Mouse (Mus musculus): ENCODE data around the gene Arhgef18. TPM values are rescaled to one million over a fixed set of nuclear protein-coding genes. Genes with fewer than 3 reads are reported as not detected.

Gene Arhgef18
- polyA plus RNA-seq, 1 experiment from 2014 or later, result 10.1 TPM

DNA sequence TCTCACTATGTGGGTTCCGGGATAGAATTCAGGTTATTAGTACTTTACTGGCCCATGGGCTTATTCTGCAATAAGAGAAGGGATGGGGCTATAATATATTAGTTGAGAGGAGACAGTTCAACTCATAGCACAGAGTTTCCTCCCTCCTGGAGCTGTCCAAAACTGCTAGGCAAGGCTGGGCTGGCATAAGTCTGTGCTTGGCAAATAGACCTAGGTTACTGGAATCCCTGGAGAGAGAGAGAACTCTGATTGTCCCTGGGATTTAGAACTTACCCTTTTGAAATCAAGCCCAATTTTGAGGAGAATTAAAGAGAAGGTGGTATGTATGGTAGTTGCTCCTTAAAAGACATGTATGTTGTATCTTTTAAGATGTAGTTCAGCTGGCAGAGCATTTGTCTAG, 3.3 kb upstream of the Arhgef18 start:
- Histone ChIP-seq H3K4me1 (ENCODE audit: control insufficient read depth, insufficient read depth, low read length) (peaks cover 11% of the 10 kb centered on the region), H3K36me3 (ENCODE audit: control insufficient read depth, insufficient read depth, low read length) (no peaks in the 10 kb centered on the region), H3K9me3 (ENCODE audit: control insufficient read depth, low read length) (no peaks in the 10 kb centered on the region), H3K27ac (ENCODE audit: low read depth, low read length) (no peak overlapping the region), H3K27me3 (ENCODE audit: control insufficient read depth, insufficient read depth, low read length) (no peaks in the 10 kb centered on the region), H3K4me2 (no peak overlapping the region), H3K4me3 (ENCODE audit: low read depth, low read length) (no peak overlapping the region), H3K9ac (ENCODE audit: low read length) (no peak overlapping the region)
- no peak for ATAC-seq (ENCODE audit: low FRiP score)
- no peak for DNase-seq (ENCODE audit: low spot score, missing footprints)
- 97% methylated on average over 1 of the region's 1 CpGs for WGBS

DNA sequence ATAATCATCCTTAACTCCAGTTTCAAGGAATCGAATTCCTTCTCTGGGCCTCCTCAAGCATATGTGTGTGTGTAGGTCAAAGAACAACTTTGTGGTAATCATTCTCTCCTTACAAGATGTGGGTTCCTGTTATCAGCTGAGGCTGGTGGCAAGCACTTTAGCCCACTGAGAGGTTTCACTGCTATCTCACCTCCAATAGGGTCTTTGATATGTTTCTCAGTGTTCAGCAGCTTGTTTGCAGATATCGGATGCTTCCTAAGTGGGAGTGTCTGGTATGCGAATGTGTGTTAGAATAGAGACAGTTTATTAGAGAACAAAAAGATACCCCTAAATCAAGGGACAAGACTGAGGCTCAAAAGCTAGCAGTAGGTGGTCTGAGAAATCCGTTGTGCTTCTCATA, 513 bp upstream of the Arhgef18 start:
- peak overlapping the region; percentile 74 for H3K4me3 ChIP-seq (ENCODE audit: low read depth, low read length)
- DNase-seq (ENCODE audit: low spot score, missing footprints) (no peak), ATAC-seq (ENCODE audit: low FRiP score) (no peak)
- no peaks in the 10 kb centered on the region for H3K27me3 ChIP-seq (ENCODE audit: control insufficient read depth, insufficient read depth, low read length)
- 66% methylated on average over 4 of the region's 4 CpGs for WGBS
- peak overlapping the region; percentile 78 for H3K9ac ChIP-seq (ENCODE audit: low read length)
- no peaks in the 10 kb centered on the region for H3K9me3 ChIP-seq (ENCODE audit: control insufficient read depth, low read length)
- H3K4me2 ChIP-seq, result peak overlapping the region; percentile 81
- H3K27ac ChIP-seq (ENCODE audit: low read depth, low read length), result no peak overlapping the region
- peaks cover 18% of the 10 kb centered on the region for H3K4me1 ChIP-seq (ENCODE audit: control insufficient read depth, insufficient read depth, low read length)
- H3K36me3 ChIP-seq (ENCODE audit: control insufficient read depth, insufficient read depth, low read length), result no peaks in the 10 kb centered on the region

DNA sequence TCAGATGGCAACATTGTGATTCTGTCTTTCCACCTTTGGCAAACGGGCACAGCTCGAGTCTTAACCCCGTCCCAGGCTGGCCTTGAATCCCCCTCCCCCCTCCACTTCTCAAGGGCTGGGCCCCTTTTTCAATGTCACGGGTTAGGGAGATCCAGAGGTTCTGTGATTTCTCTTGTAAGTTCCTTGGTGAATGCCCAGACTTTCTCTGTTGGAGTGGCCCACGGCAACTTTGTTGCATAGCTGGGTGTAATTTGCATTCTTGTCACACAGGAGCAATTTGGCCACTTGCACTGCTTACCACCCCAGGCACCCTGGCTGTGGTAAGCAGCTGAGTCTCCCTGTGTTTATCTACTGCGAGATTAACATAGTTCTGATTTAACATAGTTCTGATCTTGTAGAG, 1.8 kb downstream of the Arhgef18 start:
- DNase-seq (ENCODE audit: low spot score, missing footprints), result no peak
- 4% methylated on average over 6 of the region's 6 CpGs for WGBS
- Histone ChIP-seq H3K27ac (ENCODE audit: low read depth, low read length) (peak overlapping the region; percentile 40; the same call in 1 of the 2 replicates), H3K4me1 (ENCODE audit: control insufficient read depth, insufficient read depth, low read length) (peaks cover 18% of the 10 kb centered on the region), H3K4me3 (ENCODE audit: low read depth, low read length) (no peak overlapping the region), H3K9me3 (ENCODE audit: control insufficient read depth, low read length) (no peaks in the 10 kb centered on the region), H3K9ac (ENCODE audit: low read length) (peak overlapping the region; percentile 39; the same call in 1 of the 2 replicates), H3K27me3 (ENCODE audit: control insufficient read depth, insufficient read depth, low read length) (no peaks in the 10 kb centered on the region), H3K4me2 (peak overlapping the region; percentile 34), H3K36me3 (ENCODE audit: control insufficient read depth, insufficient read depth, low read length) (no peaks in the 10 kb centered on the region)
- 0 out of 2 replicates have a peak, but pooled peaks have one; percentile 8 for ATAC-seq (ENCODE audit: low FRiP score)

DNA sequence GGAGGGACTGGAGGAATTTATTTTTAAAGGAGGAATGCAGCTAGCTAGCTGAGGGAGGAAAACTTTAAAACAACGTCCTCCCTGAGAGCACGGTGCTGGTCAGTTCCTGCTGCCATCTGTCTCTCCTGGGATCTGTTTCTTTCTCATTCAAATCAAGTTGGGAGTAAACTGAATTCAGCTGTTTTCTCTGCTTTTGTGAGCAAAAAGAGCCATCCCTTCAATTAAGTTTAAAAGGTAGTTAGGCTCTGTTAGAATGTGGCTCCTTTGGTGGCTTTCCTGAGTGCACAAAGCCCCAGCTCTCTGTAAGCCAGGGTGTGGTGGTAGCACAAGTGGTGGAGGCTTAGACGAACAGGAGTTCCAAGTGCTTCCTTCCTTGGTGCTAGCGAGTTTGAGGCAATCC, 2.4 kb downstream of the Arhgef18 start:
- Histone ChIP-seq H3K27me3 (ENCODE audit: control insufficient read depth, insufficient read depth, low read length) (no peaks in the 10 kb centered on the region), H3K4me1 (ENCODE audit: control insufficient read depth, insufficient read depth, low read length) (peaks cover 18% of the 10 kb centered on the region), H3K4me3 (ENCODE audit: low read depth, low read length) (no peak overlapping the region), H3K4me2 (peak overlapping the region; percentile 34), H3K9me3 (ENCODE audit: control insufficient read depth, low read length) (no peaks in the 10 kb centered on the region), H3K36me3 (ENCODE audit: control insufficient read depth, insufficient read depth, low read length) (no peaks in the 10 kb centered on the region), H3K27ac (ENCODE audit: low read depth, low read length) (peak overlapping the region; percentile 40; the same call in 1 of the 2 replicates), H3K9ac (ENCODE audit: low read length) (peak overlapping the region; percentile 39)
- 7% methylated on average over 4 of the region's 4 CpGs for WGBS
- no peak for ATAC-seq (ENCODE audit: low FRiP score)
- DNase-seq (ENCODE audit: low spot score, missing footprints), result no peak

DNA sequence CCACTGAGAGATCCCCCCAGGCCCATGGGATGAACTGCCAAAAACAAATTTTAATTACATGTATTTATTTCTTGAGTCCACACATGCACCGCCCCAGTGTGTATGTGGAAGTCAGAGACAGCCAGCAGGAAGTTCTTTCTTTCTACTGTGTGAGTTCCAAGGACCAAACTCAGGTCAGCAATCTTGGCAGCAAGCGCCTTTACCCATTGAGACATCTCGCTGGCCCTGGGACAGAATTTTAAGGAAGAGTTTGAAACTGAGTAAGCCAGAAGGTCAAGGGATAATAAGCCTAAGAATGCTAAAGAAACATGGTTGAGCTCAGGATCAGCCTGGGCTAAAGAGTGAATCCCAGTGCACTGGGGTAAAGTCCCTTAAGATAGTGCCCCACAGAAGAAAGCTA, 4.8 kb downstream of the Arhgef18 start:
- Histone ChIP-seq H3K4me2 (no peak overlapping the region), H3K4me3 (ENCODE audit: low read depth, low read length) (no peak overlapping the region), H3K9ac (ENCODE audit: low read length) (no peak overlapping the region), H3K4me1 (ENCODE audit: control insufficient read depth, insufficient read depth, low read length) (peaks cover 18% of the 10 kb centered on the region), H3K27me3 (ENCODE audit: control insufficient read depth, insufficient read depth, low read length) (no peaks in the 10 kb centered on the region), H3K36me3 (ENCODE audit: control insufficient read depth, insufficient read depth, low read length) (no peaks in the 10 kb centered on the region), H3K9me3 (ENCODE audit: control insufficient read depth, low read length) (no peaks in the 10 kb centered on the region), H3K27ac (ENCODE audit: low read depth, low read length) (no peak overlapping the region)
- DNase-seq (ENCODE audit: low spot score, missing footprints) (no peak), ATAC-seq (ENCODE audit: low FRiP score) (no peak)
- WGBS, result 93% methylated on average over 3 of the region's 3 CpGs

- H3K4me2 ChIP-seq, result no peak overlapping the region
- no peaks in the 10 kb centered on the region for H3K36me3 ChIP-seq (ENCODE audit: control insufficient read depth, insufficient read depth, low read length)
- H3K9ac ChIP-seq (ENCODE audit: low read length), result no peak overlapping the region
- H3K27ac ChIP-seq (ENCODE audit: low read depth, low read length), result no peak overlapping the region
- WGBS, result 22% methylated on average over 2 of the region's 2 CpGs
- no peak overlapping the region for H3K4me3 ChIP-seq (ENCODE audit: low read depth, low read length)
- H3K9me3 ChIP-seq (ENCODE audit: control insufficient read depth, low read length), result no peaks in the 10 kb centered on the region
- ATAC-seq (ENCODE audit: low FRiP score), result no peak
- 0 out of 2 replicates have a peak, but pooled peaks cover under 1% of the 10 kb centered on the region for H3K4me1 ChIP-seq (ENCODE audit: control insufficient read depth, insufficient read depth, low read length)
- no peak for DNase-seq (ENCODE audit: low spot score, missing footprints)
- H3K27me3 ChIP-seq (ENCODE audit: control insufficient read depth, insufficient read depth, low read length), result no peaks in the 10 kb centered on the region
Measured at GRCm38 (mm10) chr8:3400509-3400908, 7.7 kb downstream of the Arhgef18 start.

DNA sequence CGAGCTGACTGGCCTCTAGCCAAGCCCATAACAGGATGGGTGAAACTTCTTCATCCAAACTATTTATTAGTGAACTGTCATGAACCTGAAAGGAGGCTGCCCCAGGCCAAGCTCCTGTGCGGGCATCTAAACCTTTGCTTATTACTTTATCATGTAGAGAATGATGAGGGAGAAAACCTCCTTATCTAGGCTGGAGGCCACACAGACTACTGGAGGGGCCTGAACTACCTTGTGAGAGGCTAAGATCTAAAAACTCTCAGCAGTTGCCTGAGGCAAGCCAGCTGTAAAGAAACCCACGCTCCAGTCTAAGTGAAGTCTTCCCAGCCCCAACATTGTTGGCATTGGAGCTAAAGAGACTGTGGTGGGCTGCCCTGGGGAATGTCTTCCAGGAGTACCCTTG, 14.6 kb downstream of the Arhgef18 start:
- H3K27me3 ChIP-seq (ENCODE audit: control insufficient read depth, insufficient read depth, low read length), result no peaks in the 10 kb centered on the region
- H3K27ac ChIP-seq (ENCODE audit: low read depth, low read length), result no peak overlapping the region
- H3K4me1 ChIP-seq (ENCODE audit: control insufficient read depth, insufficient read depth, low read length), result no peaks in the 10 kb centered on the region
- H3K9me3 ChIP-seq (ENCODE audit: control insufficient read depth, low read length), result no peaks in the 10 kb centered on the region
- H3K4me3 ChIP-seq (ENCODE audit: low read depth, low read length), result no peak overlapping the region
- 94% methylated on average over 3 of the region's 3 CpGs for WGBS
- ATAC-seq (ENCODE audit: low FRiP score), result no peak
- DNase-seq (ENCODE audit: low spot score, missing footprints), result no peak
- no peak overlapping the region for H3K4me2 ChIP-seq
- no peak overlapping the region for H3K9ac ChIP-seq (ENCODE audit: low read length)
- no peaks in the 10 kb centered on the region for H3K36me3 ChIP-seq (ENCODE audit: control insufficient read depth, insufficient read depth, low read length)

DNA sequence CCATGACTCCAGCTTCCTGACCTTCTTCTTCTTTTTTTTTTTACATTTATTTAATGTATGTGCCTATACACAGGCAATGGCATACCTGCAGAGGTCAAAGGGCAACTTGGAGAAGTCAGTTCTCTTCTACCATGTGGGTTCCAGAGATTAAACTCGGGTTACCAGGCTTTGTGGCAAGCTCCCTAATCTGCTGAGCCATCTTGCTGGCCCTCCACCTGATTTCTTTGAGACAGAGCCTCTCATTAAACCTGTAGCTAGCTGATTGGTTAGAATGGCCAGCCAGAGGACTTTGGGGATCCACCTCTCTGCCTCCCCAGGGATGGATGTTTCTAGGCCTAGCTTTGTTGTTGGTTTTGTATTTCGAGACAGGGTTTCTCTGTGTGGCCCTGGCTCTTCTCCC, 18.3 kb downstream of the Arhgef18 start:
- no peak overlapping the region for H3K27ac ChIP-seq (ENCODE audit: low read depth, low read length)
- H3K9me3 ChIP-seq (ENCODE audit: control insufficient read depth, low read length), result no peaks in the 10 kb centered on the region
- H3K27me3 ChIP-seq (ENCODE audit: control insufficient read depth, insufficient read depth, low read length), result no peaks in the 10 kb centered on the region
- H3K4me3 ChIP-seq (ENCODE audit: low read depth, low read length), result no peak overlapping the region
- H3K9ac ChIP-seq (ENCODE audit: low read length), result no peak overlapping the region
- 78% methylated on average over 2 of the region's 2 CpGs for WGBS
- ATAC-seq (ENCODE audit: low FRiP score) (no peak), DNase-seq (ENCODE audit: low spot score, missing footprints) (no peak)
- no peaks in the 10 kb centered on the region for H3K36me3 ChIP-seq (ENCODE audit: control insufficient read depth, insufficient read depth, low read length)
- H3K4me1 ChIP-seq (ENCODE audit: control insufficient read depth, insufficient read depth, low read length), result peaks cover 16% of the 10 kb centered on the region
- no peak overlapping the region for H3K4me2 ChIP-seq

DNA sequence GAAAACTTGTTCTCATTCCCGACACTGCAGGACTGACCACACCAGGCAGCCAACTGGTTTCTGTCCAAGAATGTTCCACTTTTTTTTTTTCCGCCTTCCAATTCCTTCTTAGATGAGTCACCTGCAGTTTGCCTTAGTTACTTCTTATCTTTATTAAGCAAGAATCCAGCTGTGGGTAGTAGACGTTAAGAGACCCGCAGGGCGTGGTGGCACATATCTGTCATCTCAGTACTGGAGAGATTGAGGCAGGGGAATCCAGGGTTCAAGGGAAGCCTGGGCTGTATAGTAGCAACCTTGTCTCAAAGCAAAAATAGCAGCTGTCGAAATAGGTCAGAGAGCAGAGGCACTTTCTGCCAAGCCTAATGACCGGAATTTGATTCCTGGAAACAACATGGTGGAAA, 19.1 kb downstream of the Arhgef18 start:
- Histone ChIP-seq H3K4me1 (ENCODE audit: control insufficient read depth, insufficient read depth, low read length) (peaks cover 21% of the 10 kb centered on the region), H3K27me3 (ENCODE audit: control insufficient read depth, insufficient read depth, low read length) (no peaks in the 10 kb centered on the region)
- 93% methylated on average over 7 of the region's 7 CpGs for WGBS

DNA sequence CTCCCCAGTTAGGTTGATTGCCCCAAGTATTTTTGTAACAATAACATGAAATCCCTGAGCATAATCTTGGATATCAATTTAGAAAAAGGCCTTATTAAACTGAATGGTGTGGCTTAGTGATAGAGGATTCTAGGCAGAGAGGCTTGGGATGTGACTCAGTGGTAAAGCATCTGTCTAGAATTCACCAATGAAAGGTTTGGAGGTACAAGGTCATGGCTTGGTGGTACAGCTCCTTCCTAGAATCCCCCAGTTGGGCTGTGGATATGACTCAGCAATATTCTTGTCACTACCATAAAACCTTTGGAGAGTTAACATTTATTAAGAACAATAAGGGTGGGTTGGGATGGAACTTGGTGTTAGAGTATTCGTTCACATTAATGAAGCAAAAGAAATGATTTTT, 20.0 kb downstream of the Arhgef18 start:
- H3K36me3 ChIP-seq (ENCODE audit: control insufficient read depth, insufficient read depth, low read length), result no peaks in the 10 kb centered on the region
- 97% methylated on average over 1 of the region's 1 CpGs for WGBS
- no peaks in the 10 kb centered on the region for H3K9me3 ChIP-seq (ENCODE audit: control insufficient read depth, low read length)
- ATAC-seq (ENCODE audit: low FRiP score) (no peak), DNase-seq (ENCODE audit: low spot score, missing footprints) (no peak)
- no peak overlapping the region for H3K4me3 ChIP-seq (ENCODE audit: low read depth, low read length)
- H3K27ac ChIP-seq (ENCODE audit: low read depth, low read length), result no peak overlapping the region
- no peak overlapping the region for H3K9ac ChIP-seq (ENCODE audit: low read length)
- no peak overlapping the region for H3K4me2 ChIP-seq
- no peaks in the 10 kb centered on the region for H3K27me3 ChIP-seq (ENCODE audit: control insufficient read depth, insufficient read depth, low read length)
- peaks cover 30% of the 10 kb centered on the region for H3K4me1 ChIP-seq (ENCODE audit: control insufficient read depth, insufficient read depth, low read length)

More for the DNA sequence above, 19.1 kb downstream of the Arhgef18 start:
- ATAC-seq (ENCODE audit: low FRiP score) (no peak), DNase-seq (ENCODE audit: low spot score, missing footprints) (no peak)
- no peak overlapping the region for H3K4me2 ChIP-seq
- H3K27ac ChIP-seq (ENCODE audit: low read depth, low read length), result no peak overlapping the region
- H3K9ac ChIP-seq (ENCODE audit: low read length), result no peak overlapping the region
- no peaks in the 10 kb centered on the region for H3K36me3 ChIP-seq (ENCODE audit: control insufficient read depth, insufficient read depth, low read length)
- H3K4me3 ChIP-seq (ENCODE audit: low read depth, low read length), result no peak overlapping the region
- H3K9me3 ChIP-seq (ENCODE audit: control insufficient read depth, low read length), result no peaks in the 10 kb centered on the region

All from midbrain, embryonic 11.5 days (tissue).